8 mouse cellular contexts compared by ENCODE assay signal in genomic region chr16:26967967-26968366, GRCm38 (mm10). TPM values are rescaled to one million over a fixed set of nuclear protein-coding genes. Genes with fewer than 3 reads are reported as not detected.
DNase-seq lines count a peak whose midpoint lies in the region; ATAC-seq and TF ChIP-seq lines count a peak whose summit lies in the region.

No protein-coding gene starts in this region.

- peaks cover 55% of the 10 kb centered on the region for H3K27me3 ChIP-seq in E14TG2a.4 (ENCODE audit: insufficient read depth, low read length)
- H3K27me3 ChIP-seq in embryonic facial prominence, embryonic 15.5 days: peaks cover 19% of the 10 kb centered on the region
- H3K27me3 ChIP-seq in intestine, embryonic 14.5 days (replicated peaks; ENCODE audit: control insufficient read depth, insufficient read depth, low read length): 0 out of 2 replicates have a peak, but pooled peaks cover 7% of the 10 kb centered on the region
- peaks cover 11% of the 10 kb centered on the region for H3K27me3 ChIP-seq in limb, embryonic 15.5 days
- H3K27me3 ChIP-seq in neural tube, embryonic 14.5 days (ENCODE audit: control insufficient read depth, insufficient read depth, low read length): peaks cover 5% of the 10 kb centered on the region; the same call in 1 of the 2 replicates

- peaks cover 17% of the 10 kb centered on the region for H3K4me1 ChIP-seq in E14TG2a.4 (replicated peaks; ENCODE audit: low read depth, low read length)
- peaks cover 7% of the 10 kb centered on the region for H3K4me1 ChIP-seq in embryonic facial prominence, embryonic 15.5 days
- H3K4me1 ChIP-seq in intestine, embryonic 14.5 days (replicated peaks; ENCODE audit: control insufficient read depth, insufficient read depth, low read length): no peaks in the 10 kb centered on the region
- H3K4me1 ChIP-seq in limb, embryonic 15.5 days: peaks cover 7% of the 10 kb centered on the region
- H3K4me1 ChIP-seq in neural tube, embryonic 14.5 days (ENCODE audit: control insufficient read depth, insufficient read depth, low read length): no peaks in the 10 kb centered on the region

- WGBS in embryonic facial prominence, embryonic 15.5 days: 1% methylated on average over 28 of the region's 28 CpGs
- WGBS in intestine, embryonic 14.5 days: 2% methylated on average over 28 of the region's 28 CpGs
- WGBS in limb, embryonic 15.5 days: under 1% methylated on average over 28 of the region's 28 CpGs
- 2% methylated on average over 28 of the region's 28 CpGs for WGBS in neural tube, embryonic 14.5 days

- H3K4me3 ChIP-seq in E14TG2a.4 (replicated peaks; ENCODE audit: low read length): peak overlapping the region; percentile 76
- H3K4me3 ChIP-seq in embryonic facial prominence, embryonic 15.5 days (replicated peaks): peak overlapping the region; percentile 32
- H3K4me3 ChIP-seq in intestine, embryonic 14.5 days (ENCODE audit: low read depth, low read length): peak overlapping the region; percentile 20
- peak overlapping the region; percentile 32 for H3K4me3 ChIP-seq in limb, embryonic 15.5 days
- H3K4me3 ChIP-seq in neural tube, embryonic 14.5 days (ENCODE audit: low read depth, low read length): peak overlapping the region; percentile 33

- DNase-seq in 3134 (ENCODE audit: extremely low read depth, insufficient read length, low spot score): peak; percentile 9
- peak; percentile 57 for DNase-seq in intestine, embryonic 14.5 days (ENCODE audit: low spot score)
- no peak for DNase-seq in thymus, postnatal 10 days (ENCODE audit: low spot score in 2 of 2)
- no peak for DNase-seq in B cell, adult 2 months

- H3K9me3 ChIP-seq in E14TG2a.4 (ENCODE audit: low read length): no peaks in the 10 kb centered on the region
- no peaks in the 10 kb centered on the region for H3K9me3 ChIP-seq in embryonic facial prominence, embryonic 15.5 days (replicated peaks)
- no peaks in the 10 kb centered on the region for H3K9me3 ChIP-seq in intestine, embryonic 14.5 days (ENCODE audit: control insufficient read depth, low read length)
- no peaks in the 10 kb centered on the region for H3K9me3 ChIP-seq in limb, embryonic 15.5 days
- no peaks in the 10 kb centered on the region for H3K9me3 ChIP-seq in neural tube, embryonic 14.5 days (ENCODE audit: control insufficient read depth, low read length)

- H3K9ac ChIP-seq in embryonic facial prominence, embryonic 15.5 days: no peak overlapping the region
- no peak overlapping the region for H3K9ac ChIP-seq in intestine, embryonic 14.5 days (ENCODE audit: low read length)
- 0 out of 2 replicates have a peak overlapping the region, but pooled peaks have one; percentile 2 for H3K9ac ChIP-seq in limb, embryonic 15.5 days
- H3K9ac ChIP-seq in neural tube, embryonic 14.5 days (replicated peaks; ENCODE audit: low read depth, low read length): 0 out of 2 replicates have a peak overlapping the region, but pooled peaks have one; percentile 1

- no peak overlapping the region for H3K27ac ChIP-seq in embryonic facial prominence, embryonic 15.5 days (replicated peaks)
- no peak overlapping the region for H3K27ac ChIP-seq in intestine, embryonic 14.5 days (ENCODE audit: low read depth)
- H3K27ac ChIP-seq in limb, embryonic 15.5 days: no peak overlapping the region
- H3K27ac ChIP-seq in neural tube, embryonic 14.5 days (ENCODE audit: low read depth, low read length): no peak overlapping the region

- no peaks in the 10 kb centered on the region for H3K36me3 ChIP-seq in E14TG2a.4 (ENCODE audit: insufficient read depth, low read length)
- no peaks in the 10 kb centered on the region for H3K36me3 ChIP-seq in embryonic facial prominence, embryonic 15.5 days
- H3K36me3 ChIP-seq in intestine, embryonic 14.5 days (ENCODE audit: control insufficient read depth, insufficient read depth, low read length): no peaks in the 10 kb centered on the region
- H3K36me3 ChIP-seq in limb, embryonic 15.5 days: no peaks in the 10 kb centered on the region
- H3K36me3 ChIP-seq in neural tube, embryonic 14.5 days (ENCODE audit: control insufficient read depth, insufficient read depth, low read length): no peaks in the 10 kb centered on the region

- no peak for TF ChIP-seq CTCF in E14TG2a.4 (conservative IDR thresholded peaks at IDR 0.05; ENCODE audit: low read length)

- peak overlapping the region; percentile 58 for H3K4me2 ChIP-seq in embryonic facial prominence, embryonic 15.5 days (replicated peaks)
- H3K4me2 ChIP-seq in intestine, embryonic 14.5 days (ENCODE audit: low read length): peak overlapping the region; percentile 44
- H3K4me2 ChIP-seq in limb, embryonic 15.5 days: peak overlapping the region; percentile 64
- peak overlapping the region; percentile 59 for H3K4me2 ChIP-seq in neural tube, embryonic 14.5 days (ENCODE audit: low read depth, low read length)

- peak; percentile 34; the same call in 1 of the 2 replicates for ATAC-seq in embryonic facial prominence, embryonic 15.5 days (ENCODE audit: insufficient number of reproducible peaks, low FRiP score, low TSS enrichment, low read depth)
- ATAC-seq in intestine, embryonic 14.5 days (replicated peaks; ENCODE audit: low FRiP score, low TSS enrichment, low read depth): peak; percentile 50; the same call in 1 of the 2 replicates
- no peak for ATAC-seq in limb, embryonic 15.5 days (ENCODE audit: insufficient number of reproducible peaks, low FRiP score, low TSS enrichment, low read depth)
- peak; percentile 61; the same call in 1 of the 2 replicates for ATAC-seq in neural tube, embryonic 14.5 days (ENCODE audit: low read depth)

RNA-seq across cellular contexts. Expression of gene Gmnc, which starts 23.5 kb away (rescaled TPM):
- 0.34 and 0.41 TPM in 2 replicates for polyA plus RNA-seq in embryonic facial prominence, embryonic 15.5 days (2015; fragmentation: Nextera tagmentation; extraction: Ambion mirVana)
- not detected in 2 replicates for polyA plus RNA-seq in intestine, embryonic 14.5 days (2014; fragmentation: Nextera tagmentation; extraction: Ambion mirVana)
- polyA plus RNA-seq in limb, embryonic 15.5 days (2015; fragmentation: Nextera tagmentation; extraction: Ambion mirVana): 0.06 TPM in 1 of 2 replicates, not detected in the other
- 0.50 and 2.0 TPM in 2 replicates for polyA plus RNA-seq in neural tube, embryonic 14.5 days (2014; fragmentation: Nextera tagmentation; extraction: Ambion mirVana)

Comparison
In these comparisons a context has a peak if more than half of its experiments do, and no peak if none do; other contexts are left out.
1. DNase-seq: peak in 3134 (single experiment) and intestine, embryonic 14.5 days (single experiment); none in thymus, postnatal 10 days (0 of 2) and B cell, adult 2 months (0 of 2).
2. H3K4me3 ChIP-seq: peak in every context shown above with its lines; median percentile 76 in E14TG2a.4; 33 in neural tube, embryonic 14.5 days; 32 in embryonic facial prominence, embryonic 15.5 days; 32 in limb, embryonic 15.5 days; 20 in intestine, embryonic 14.5 days.
3. H3K9ac ChIP-seq: peak in limb, embryonic 15.5 days (single experiment) and neural tube, embryonic 14.5 days (single experiment); none in embryonic facial prominence, embryonic 15.5 days (single experiment) and intestine, embryonic 14.5 days (single experiment).
4. Peak in every context shown above with its lines, with median percentiles within 50 percentile points of each other: H3K4me2 ChIP-seq.